Mouse (Mus musculus) adrenal gland, adult 2 months (tissue): ENCODE results near the gene Rln1. TPM values are rescaled to one million over a fixed set of nuclear protein-coding genes. Genes with fewer than 3 reads are reported as not detected.

ENCODE experiments used
- DNase-seq: peaks from one replicate; pipeline ENCODE4 v3.0.0; 2021
- long read RNA-seq: library from polyadenylated mRNA; stranded (forward); transcript quantifications from one replicate; pipeline ENCODE4 v2.0.0, GENCODE M21; 2021
- polyA plus RNA-seq: library from polyadenylated mRNA; depleted of rRNA; stranded (reverse); fragments of >200 nt; gene quantifications from 2 replicates; pipeline ENCODE4 v1.2.3, GENCODE M21; 2012; rRNA removed
- total RNA-seq, 2 experiments: library from RNA; stranded (reverse); gene quantifications; 2 replicates each; pipeline ENCODE4 v1.2.3; 2021

Rln1 gene
- not detected for total RNA-seq
- polyA plus RNA-seq = not detected in 2 replicates
- long read RNA-seq = 0 reads

DNA sequence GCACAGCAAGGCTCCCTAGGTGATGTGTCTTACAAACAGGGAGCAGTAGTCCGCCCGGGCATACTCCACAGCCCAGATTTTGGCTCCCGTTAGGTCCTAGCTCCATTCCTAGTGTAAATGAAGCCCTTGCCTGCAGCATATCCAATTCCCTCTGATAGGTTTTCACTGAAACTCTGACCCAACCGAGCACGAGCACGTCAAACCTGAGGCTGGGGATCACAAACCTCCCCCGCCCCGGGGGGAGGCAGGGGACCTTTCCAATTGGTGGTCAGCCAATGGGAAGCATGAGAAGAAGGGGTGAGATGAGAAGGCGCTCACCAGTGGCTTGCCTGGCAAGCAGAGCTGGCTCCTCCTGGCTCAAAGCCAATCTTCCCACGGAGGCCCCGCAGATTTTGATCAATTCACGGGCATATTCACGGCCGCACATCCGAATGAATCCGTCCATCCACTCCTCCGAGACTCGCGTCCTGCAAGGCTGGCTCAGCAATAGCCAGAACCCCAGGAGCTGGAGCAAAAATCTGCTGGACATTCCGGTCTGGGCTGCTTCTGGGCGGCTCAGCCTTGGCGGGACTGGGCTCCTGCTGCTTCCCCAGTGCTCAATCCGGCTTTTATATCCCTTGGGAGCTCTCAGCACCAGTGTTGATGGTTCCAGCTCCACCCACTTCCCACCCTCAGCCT is at the start of gene Rln1:
Gene Rln1, minus strand, starts transcription at position 603 of the 678 bp plus-strand sequence.
- DNase-seq = peak; percentile 30

DNA sequence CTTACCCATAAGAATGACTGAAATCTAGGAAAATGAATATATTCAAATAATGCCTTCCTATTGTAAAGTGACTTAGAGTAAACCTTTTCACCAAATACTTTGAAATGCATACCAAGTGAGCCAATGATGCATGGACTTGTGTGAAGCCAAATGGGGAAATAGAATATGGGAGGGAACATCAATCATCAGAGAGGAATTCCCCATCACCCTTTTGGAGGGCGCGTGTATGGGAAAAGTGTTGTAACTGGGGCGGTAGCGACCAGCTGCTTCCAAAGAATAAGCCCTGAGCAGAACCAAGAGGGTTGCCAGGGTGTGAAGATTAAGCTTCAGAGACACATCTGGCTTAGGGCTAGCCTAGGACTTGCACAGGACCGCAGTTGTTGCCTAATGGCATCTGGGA is 48.9 kb upstream of the Rln1 start:
- no peak for DNase-seq

DNA sequence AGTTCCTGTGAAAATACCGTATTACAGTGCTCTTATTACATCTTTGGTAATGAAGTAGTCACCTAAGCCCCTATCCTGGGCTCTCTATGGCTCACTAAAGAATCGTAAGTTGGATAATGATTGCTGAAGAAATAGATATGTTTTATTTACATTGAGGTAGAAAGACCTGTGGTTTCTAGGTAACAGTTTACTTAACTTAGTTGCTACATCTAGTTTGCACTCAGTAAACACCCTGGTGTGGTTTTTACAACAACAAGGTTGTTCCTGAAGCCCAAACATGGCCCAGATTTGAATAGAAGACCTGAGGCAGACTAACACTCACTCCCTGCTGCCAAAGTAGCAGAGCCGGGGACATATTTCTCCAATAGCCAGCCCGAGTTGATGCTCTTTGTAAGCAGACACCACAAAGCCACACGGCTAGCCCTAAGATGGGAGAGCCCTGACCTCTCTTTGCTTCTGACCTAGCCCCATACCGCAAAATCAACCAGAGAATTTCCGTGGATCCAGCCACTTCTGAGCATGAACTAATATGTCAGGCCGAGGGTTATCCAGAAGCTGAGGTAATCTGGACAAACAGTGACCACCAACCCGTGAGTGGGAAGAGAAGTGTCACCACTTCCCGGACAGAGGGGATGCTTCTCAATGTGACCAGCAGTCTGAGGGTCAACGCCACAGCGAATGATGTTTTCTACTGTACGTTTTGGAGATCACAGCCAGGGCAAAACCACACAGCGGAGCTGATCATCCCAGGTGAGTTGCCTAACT is 45.6 kb upstream of the Rln1 start:
- no peak for DNase-seq

DNA sequence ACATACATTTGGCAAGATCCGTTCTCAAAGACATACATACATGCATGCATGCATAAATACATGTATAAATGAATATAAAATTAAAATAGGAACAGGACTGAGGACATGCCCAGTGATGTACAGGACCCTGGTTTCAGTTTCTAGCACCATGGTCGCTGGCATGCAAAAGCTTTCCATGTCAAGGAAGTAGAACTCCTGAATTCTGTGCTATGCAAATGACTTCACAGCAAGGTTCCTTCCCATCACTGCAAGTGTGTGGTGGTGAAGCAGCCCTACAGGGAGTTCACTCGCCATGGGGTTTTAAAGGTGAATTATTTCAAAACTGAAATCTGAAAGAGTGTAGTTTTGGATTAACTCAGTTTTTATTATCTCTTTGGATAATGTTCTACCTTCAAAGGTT is 41.9 kb upstream of the Rln1 start:
- no peak for DNase-seq

DNA sequence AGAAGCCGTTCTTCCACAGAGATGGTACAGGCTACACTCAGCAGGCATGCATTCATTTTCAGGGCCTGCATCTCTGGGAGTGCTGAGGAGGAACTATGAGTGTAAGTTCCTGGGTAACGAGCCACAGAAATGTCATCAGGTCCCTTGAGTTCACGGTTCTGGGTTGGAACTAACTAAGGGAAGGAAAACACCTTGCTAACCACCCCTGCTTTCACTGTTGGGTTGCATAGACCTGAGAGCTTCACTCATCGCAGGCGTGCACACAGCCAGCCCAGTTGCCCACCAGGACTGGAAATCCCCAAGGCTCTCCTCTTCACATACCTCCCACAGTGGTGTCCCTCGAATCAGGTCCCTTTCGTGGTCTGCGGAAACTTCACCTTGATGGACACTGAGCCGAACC is 40.5 kb upstream of the Rln1 start:
- no peak for DNase-seq

DNA sequence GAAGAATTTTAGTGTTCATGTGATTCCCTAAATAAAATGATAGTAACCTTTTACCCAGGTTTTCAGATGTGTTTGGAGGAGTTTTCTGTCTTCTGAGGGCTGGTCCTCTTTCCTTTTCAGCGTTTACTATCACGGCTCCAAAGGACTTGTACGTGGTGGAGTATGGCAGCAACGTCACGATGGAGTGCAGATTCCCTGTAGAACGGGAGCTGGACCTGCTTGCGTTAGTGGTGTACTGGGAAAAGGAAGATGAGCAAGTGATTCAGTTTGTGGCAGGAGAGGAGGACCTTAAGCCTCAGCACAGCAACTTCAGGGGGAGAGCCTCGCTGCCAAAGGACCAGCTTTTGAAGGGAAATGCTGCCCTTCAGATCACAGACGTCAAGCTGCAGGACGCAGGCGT is 39.0 kb upstream of the Rln1 start:
- DNase-seq = no peak

DNA sequence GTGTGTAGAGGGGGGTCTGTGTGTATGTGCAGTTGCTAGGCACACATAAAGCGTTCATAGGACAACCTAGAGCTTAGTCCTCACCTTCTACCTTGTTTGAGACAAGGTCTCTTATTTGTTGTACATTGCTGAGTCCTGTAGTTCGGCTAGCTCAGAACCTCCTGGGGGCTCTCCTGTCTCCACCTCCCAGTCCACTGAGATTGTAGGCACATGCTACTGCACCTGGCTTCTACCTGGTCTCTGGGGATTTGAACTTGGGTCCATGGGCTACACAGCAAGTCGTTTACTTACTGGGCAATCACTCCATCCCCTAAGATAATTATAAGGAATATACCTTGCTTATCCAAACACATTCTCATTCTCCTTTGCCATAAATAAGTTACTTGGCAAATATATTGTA is 38.2 kb upstream of the Rln1 start:
- DNase-seq = no peak

DNA sequence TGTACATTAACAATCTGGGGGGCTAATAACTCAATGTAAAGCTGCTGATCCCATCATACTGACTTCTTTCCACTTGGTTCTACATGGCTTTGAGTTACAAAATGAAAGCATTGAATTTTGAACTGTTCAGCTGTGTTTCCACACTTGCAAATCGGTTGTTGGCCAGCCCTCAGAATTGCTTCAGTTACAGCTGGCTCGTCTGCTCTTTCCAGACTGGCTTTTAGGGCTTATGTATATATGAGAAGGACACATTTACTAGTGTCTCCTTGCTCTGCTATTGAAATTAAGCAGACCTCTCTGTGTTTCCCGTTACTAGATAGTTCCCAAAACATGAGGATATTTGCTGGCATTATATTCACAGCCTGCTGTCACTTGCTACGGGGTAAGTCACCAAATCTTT is 37.7 kb upstream of the Rln1 start:
- peak; percentile 39 for DNase-seq

DNA sequence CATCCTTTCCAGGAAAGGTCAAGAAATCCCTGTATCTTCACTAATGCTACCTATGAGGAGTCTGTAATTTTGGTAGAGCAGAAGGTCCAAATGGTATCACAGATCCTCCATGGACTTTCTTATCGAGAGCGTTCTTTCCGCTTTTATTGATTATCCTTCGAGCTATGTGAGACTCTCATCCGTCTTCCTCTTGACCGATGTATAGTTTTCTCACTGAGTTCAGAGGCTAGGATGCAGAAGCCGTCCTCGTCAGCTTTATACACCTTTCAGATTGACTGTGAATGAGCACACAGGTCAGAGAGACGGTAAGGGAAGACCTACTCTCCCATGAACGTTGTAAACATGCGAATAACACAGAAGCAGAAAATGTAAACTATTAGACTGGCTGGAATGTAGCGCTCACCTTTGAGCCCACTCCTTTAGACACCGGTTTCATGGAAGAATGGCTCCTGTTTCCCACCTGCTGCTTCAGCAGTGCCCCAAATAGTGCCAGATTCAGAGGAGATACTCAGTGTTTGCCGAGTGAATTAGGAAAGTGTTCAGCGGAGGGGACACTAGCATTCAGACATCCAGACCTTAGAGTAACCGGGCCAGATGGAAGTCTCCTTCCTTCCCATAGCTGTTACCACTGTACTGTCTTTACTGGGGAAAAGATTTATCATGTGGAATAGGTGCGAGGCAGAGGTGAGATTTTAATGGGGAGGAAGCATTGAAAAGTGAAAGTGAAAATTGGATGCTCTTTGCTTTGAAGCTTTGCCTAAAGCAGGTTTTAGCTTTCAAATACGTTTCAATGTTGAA is 37.0 kb upstream of the Rln1 start:
- DNase-seq = no peak

DNA sequence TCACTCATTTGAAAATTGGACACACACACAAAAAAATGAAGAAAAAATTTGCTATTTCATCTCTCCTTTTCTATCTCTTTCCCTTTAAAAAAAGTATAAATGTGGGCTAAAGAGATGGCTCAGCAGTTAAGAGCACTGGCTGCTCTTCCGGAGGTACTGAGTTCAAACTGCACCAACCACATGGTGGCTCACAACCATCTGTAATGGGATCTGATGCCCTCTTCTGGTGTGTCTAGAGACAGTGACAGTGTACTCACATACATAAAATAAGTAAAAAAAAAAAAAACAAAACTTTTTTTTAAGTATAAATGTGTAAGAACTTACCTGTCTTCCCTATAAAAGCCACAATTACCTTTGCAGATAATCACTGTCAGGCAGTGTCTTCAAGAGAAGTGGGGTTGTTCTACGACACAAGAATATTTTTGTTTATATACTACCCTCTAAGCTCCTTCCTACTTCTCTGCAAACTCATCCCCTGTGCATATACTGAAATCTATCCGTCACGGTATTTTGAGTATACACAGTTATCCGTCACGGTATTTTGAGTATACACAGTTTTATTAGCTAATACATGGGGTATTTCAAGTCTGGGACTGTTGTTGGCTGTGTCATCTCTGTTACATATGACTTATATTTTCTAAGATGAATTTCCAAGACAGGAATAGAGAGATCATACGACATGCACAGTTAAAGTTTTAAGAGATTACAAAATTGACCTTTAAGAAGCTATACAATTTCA is 36.2 kb upstream of the Rln1 start:
- no peak for DNase-seq

DNA sequence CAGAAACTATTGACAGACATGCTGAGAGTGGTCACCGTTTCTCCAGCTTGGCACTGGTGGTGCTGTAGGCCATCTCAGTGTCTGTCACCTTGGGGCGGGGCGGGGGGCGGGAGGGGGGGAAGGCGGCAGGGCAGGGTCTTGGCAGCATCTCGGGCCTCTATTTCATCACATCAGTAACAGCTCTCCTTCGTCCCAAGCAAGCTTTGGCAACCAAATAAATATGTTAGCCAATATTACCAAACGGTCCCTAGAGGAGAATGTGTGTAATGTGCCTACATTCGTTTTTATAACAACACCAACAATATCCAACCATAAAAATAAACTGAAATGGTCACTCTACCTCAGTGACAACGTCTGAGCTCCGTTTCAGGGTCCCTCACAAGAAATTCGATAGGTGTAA is 35.6 kb upstream of the Rln1 start:
- DNase-seq = peak; percentile 46

DNA sequence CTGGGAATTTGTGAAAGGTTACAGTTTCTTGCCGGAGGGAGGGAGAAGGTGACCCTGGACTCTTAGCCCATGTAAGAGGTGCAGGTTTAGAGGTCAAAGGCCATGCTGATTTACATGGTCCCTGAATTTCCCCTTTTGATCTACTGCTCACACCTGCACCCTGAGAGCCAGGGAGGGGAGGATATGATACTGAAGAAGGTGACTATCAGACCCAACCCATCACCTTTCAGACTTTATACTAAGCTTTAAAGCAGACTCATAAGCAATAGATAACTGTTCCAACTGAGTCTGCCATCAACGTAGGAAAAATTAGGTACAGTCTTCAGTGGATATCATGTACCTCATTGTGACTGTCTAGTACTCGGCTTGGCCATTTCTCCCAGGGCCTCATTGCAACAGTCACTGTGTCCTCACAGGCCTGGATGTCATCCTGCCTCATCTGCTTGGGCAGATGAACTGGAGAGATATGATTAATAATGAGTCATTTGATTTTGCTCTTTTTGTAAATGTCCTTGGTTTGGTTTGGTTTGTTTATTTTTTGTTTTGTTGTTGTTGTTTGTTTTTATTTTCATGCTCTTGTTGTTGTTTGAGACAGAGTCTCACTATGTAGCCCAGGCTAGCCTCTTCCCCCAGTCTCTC is 34.3 kb upstream of the Rln1 start:
- DNase-seq = peak; percentile 75

DNA sequence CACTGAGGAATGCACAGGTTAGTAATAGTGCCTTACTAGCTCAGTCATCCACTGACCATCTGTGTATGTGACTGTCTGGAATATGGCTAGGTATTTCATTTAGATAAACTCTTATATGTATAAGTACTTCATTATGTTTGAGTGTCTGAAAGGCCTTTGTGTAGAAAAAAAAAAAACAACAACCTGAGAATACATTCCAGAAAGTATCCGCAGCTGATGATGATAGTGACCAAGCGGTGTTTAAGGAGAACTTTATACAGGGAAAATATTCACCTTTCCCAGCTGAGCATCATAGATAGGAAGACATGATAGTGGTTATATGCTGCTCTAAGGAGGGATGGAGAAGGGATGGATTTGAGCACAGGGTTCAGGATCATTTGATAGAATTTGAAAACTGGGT is 33.6 kb upstream of the Rln1 start:
- DNase-seq = no peak

DNA sequence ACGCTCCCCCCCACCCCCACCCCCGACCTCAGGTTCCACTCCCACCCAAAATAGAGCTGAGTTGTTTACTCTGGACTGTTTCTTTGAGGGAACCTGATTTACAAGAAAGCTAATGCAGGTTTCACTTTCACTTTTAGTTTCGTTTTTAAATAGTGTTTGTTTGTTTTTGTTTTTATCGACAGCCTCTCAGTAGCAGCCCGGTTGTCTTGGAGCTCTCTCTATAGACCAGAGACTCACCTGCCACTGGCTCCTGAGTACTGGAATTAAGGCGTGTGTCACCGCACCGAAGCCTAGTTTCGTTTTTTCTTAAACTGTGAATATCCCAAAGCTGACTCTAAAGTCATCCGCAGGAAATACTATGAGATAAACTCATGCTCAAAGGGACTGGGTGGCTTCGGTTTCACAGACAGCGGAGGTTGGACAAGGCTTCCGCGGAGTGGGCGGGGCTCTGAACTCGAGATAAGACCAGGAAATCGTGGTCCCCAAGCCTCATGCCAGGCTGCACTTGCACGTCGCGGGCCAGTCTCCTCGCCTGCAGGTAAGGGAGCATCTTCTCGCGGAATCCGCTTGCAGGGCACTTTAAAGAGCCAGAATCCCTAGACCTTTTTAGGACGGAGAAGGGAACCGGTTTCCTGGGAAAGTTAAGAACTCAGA is 32.6 kb upstream of the Rln1 start, which contains the start of the genes Plgrkt and Cd274:
Gene Plgrkt, minus strand, starts transcription at position 422 of the 654 bp plus-strand sequence.
Gene Cd274, plus strand, starts transcription at position 487 of the 654 bp plus-strand sequence.
- DNase-seq = peak; percentile 92

DNA sequence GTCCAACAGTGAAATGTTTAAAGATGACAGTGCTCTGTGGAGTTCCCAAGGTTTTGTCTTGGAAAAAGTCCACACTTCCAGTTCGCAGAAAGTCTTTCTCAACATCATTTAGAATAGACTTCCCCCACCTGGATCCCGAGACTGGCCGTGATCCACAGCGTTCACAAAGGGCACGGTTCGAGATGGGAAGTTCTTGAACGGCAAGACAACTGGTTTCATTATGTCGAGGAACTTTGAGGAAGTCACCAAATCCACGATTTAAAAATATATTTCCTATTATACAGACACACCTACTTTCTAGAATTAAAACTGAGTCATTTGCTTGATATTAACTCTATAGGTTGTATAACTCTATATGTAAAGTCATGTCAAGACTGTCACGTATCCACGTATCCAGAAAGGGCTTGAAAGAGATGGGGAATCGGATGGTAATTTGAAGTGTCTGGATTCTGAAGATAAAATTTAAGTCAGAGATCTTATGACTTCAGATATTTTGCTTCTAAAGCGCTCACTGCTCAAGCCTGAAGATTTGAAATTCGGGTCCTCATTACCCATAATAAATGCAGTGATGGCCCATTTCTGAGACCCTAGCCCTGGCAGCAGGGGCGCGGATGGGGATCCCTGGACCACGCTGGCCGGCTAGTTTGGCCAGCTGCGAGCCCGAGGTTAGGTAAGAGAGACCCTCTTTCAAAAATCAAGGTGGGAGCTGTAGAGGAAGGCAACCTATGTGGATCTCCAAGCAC is 31.9 kb upstream of the Rln1 start:
- DNase-seq = no peak

DNA sequence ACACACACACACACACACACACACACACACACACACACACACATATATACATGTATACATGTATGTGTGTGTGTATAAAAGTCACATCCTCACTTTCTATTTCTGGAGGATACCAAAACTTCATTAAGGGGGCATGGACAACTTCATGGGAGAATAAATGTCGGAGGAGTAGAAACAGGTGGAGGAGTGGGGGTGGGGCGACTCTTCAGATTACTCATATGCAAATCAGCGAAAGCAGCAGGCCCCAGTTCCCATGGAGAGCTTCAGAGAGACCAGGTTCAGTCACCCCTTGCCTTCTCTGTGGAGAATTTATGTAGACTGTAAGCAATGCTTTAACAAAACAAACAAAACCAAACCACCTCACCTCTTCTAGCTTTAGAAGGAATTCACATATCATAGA is 30.6 kb upstream of the Rln1 start:
- no peak for DNase-seq

DNA sequence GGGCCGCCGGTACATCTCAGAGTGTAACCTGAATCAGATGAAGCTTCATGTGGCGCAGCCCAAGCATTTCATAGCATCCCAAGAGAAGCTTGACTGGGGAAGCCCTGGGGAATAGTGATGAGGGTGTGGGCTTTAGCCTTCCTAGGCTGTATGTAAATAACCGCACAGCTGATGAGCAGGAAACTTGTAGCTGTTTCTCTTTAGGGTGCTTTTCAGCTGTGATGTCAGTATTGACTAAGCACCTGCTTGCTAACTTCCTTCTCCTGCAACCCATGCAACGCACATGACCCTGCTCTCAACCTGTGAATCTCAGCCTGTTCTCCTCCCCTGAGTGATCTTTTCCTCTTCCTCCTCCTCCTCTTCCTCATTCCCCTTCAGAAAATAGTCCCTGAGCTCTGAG is 29.6 kb upstream of the Rln1 start:
- DNase-seq = no peak

DNA sequence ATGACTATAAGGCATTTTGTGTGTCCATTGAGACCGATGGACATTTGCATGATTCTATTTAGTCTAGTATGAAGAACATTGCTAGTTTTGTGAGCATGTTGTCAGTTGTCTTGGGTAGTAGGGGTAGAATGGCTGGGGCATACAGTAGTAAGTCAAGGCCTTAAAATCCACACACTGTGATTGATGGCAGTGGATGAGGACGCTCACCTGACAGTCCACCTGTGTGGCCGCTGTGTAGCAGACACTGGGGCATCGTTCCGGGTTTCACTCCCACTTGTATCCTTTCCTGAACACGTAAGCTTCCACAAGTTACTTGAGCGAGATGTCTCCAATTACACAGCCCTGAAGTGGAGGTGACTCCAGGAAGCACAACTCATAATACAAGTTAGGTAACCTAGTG is 29.1 kb upstream of the Rln1 start:
- DNase-seq = no peak

DNA sequence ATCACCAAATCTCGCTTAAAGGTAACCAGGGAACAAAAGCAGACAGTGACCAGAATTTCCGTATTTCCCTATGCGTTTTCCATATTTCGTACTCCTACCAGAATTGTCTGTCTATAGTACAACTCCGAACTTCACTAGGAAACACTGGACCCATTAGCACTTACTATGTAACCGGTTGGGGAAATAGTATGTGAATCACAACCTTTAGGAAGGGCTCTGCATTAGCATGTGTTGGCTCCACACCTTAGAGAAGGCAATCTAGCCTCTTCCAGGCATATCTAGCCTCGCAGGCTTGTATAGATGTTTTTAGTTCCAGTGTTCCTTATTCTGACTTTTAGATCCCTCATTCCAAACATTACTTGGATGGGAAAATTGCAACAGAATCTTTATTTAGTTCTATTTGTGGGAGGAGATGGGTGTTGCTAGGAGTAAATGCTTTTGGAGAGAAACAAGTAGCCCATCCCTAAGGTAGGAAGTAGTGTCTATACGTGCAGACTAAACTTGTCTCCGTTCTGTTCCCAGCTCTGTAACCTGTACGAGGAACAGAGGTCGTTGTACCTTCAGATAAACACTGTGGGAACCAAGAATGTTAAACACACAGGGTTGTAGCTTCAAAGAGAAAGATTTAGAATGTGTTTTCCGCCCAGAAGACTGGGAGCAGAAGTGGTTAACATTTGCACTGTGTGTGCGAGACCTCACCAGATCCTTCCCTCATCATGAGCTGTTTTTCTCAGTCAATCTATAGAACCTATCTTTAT is 27.9 kb upstream of the Rln1 start:
- no peak for DNase-seq
